In the genomic region with DNA sequence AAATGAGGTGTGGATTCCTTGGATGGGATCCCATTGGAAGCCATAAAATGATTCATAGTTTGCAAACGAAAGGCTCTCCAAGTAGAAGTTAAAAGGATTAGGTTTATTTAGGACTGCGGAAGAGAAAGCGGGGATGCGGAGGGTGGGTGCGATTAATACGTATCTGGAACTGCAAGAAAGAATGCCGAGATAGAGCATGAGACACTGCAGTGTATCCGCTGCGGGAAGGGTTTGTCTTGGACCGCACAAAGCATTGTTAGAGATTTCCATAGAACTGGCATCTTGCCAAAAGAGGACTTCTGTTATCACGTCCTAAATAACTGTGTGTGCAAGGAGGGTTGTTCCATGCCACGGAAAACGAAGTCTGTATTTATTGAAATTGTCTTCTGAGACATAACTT, we compare ENCODE assay signal across 14 mouse cellular contexts.
DNase-seq lines count a peak whose midpoint lies in the region; ATAC-seq and TF ChIP-seq lines count a peak whose summit lies in the region.
"Had no signal": no experiment of that assay in that cellular context is flagged by ENCODE, and none has a peak within 500 bp of the region (broad histone marks: within the 10 kb centered on the region; RNA-seq: fewer than 3 reads in every experiment).

No protein-coding gene starts in this region.

- H3K9ac ChIP-seq in forebrain, embryonic 14.5 days (ENCODE audit: low read length), result no peak overlapping the region
- H3K9ac ChIP-seq in forebrain, embryonic 12.5 days, result no peak overlapping the region
- no peak overlapping the region for H3K9ac ChIP-seq in CH12.LX (ENCODE audit: insufficient read depth, low read depth)
- H3K9ac ChIP-seq in heart, embryonic 16.5 days (ENCODE audit: low read length), result no peak overlapping the region
- H3K9ac ChIP-seq: forebrain, embryonic 13.5 days; liver, embryonic 13.5 days had no signal

- no peak for TF ChIP-seq RAD21 in CH12.LX (IDR thresholded peaks at IDR 0.05; ENCODE audit: low read depth, low read length)

- no peak for TF ChIP-seq POLR2A in CH12.LX (IDR thresholded peaks at IDR 0.05; ENCODE audit: low read depth, low read length)

- WGBS in forebrain, embryonic 14.5 days, result 84% methylated on average over 13 of the region's 13 CpGs
- 90% methylated on average over 13 of the region's 13 CpGs for WGBS in forebrain, embryonic 12.5 days
- WGBS in heart, embryonic 16.5 days, result 45% methylated on average over 13 of the region's 13 CpGs

- H3K27ac ChIP-seq in forebrain, embryonic 14.5 days (ENCODE audit: low read depth, low read length), result no peak overlapping the region
- no peak overlapping the region for H3K27ac ChIP-seq in forebrain, embryonic 12.5 days
- no peak overlapping the region for H3K27ac ChIP-seq in CH12.LX (ENCODE audit: insufficient read depth, low read depth)
- peak overlapping the region; percentile 66 for H3K27ac ChIP-seq in heart, embryonic 16.5 days (ENCODE audit: low read length)
- H3K27ac ChIP-seq: forebrain, embryonic 13.5 days; liver, embryonic 13.5 days had no signal

- H3K4me1 ChIP-seq in forebrain, embryonic 14.5 days (ENCODE audit: control insufficient read depth, insufficient read depth, low read length), result no peaks in the 10 kb centered on the region
- no peaks in the 10 kb centered on the region for H3K4me1 ChIP-seq in forebrain, embryonic 12.5 days
- H3K4me1 ChIP-seq in CH12.LX (ENCODE audit: control insufficient read depth in 1 of 2, insufficient read depth in 2 of 2), result no peaks in the 10 kb centered on the region
- peaks cover 6% of the 10 kb centered on the region for H3K4me1 ChIP-seq in heart, embryonic 16.5 days (ENCODE audit: control insufficient read depth, insufficient read depth, low read length)
- H3K4me1 ChIP-seq: forebrain, embryonic 13.5 days; liver, embryonic 13.5 days had no signal

- intact Hi-C loops in left cerebral cortex, postnatal 4 days (cut with DNase I), result no loop called here

- in situ Hi-C loops in CH12.LX (cut with MboI; ENCODE audit: low pct_ligation_motif_present, low pct_unique_long_range_greater_than_20kb, low sequenced_read_pairs), result no loop called here

- H3K79me2 ChIP-seq in CH12.LX (replicated peaks; ENCODE audit: control insufficient read depth, extremely low read depth, insufficient read depth, poor library complexity, severe bottlenecking), result no peaks in the 10 kb centered on the region

- no peak overlapping the region for H3K4me2 ChIP-seq in forebrain, embryonic 14.5 days (ENCODE audit: low read length)
- no peak overlapping the region for H3K4me2 ChIP-seq in forebrain, embryonic 12.5 days
- peak overlapping the region; percentile 29; the same call in 1 of the 2 replicates for H3K4me2 ChIP-seq in CH12.LX (ENCODE audit: insufficient read depth, low read depth, poor library complexity, severe bottlenecking)
- H3K4me2 ChIP-seq in heart, embryonic 16.5 days (ENCODE audit: low read depth, low read length), result peak overlapping the region; percentile 51
- H3K4me2 ChIP-seq: forebrain, embryonic 13.5 days; liver, embryonic 13.5 days had no signal

- H3K9me3 ChIP-seq in forebrain, embryonic 14.5 days (replicated peaks; ENCODE audit: control insufficient read depth, low read length), result no peaks in the 10 kb centered on the region
- no peaks in the 10 kb centered on the region for H3K9me3 ChIP-seq in forebrain, embryonic 12.5 days
- H3K9me3 ChIP-seq in CH12.LX (replicated peaks; ENCODE audit: low read length), result no peaks in the 10 kb centered on the region
- H3K9me3 ChIP-seq in heart, embryonic 16.5 days (replicated peaks; ENCODE audit: control insufficient read depth, low read length), result no peaks in the 10 kb centered on the region
- H3K9me3 ChIP-seq: forebrain, embryonic 13.5 days; liver, embryonic 13.5 days had no signal

- H3K36me3 ChIP-seq in forebrain, embryonic 14.5 days (ENCODE audit: control insufficient read depth, insufficient read depth, low read length), result no peaks in the 10 kb centered on the region
- no peaks in the 10 kb centered on the region for H3K36me3 ChIP-seq in forebrain, embryonic 12.5 days (replicated peaks)
- no peaks in the 10 kb centered on the region for H3K36me3 ChIP-seq in CH12.LX (replicated peaks in 1 of 2; ENCODE audit: control insufficient read depth in 1 of 2, insufficient read depth in 1 of 2, low read length in 1 of 2)
- no peaks in the 10 kb centered on the region for H3K36me3 ChIP-seq in heart, embryonic 16.5 days (ENCODE audit: control insufficient read depth, insufficient read depth)
- H3K36me3 ChIP-seq: liver, embryonic 13.5 days had no signal

- peak; percentile 10 for DNase-seq in forebrain, embryonic 14.5 days (ENCODE audit: low spot score)
- DNase-seq in left cerebral cortex, postnatal 4 days, result peak; percentile 6
- no peak for DNase-seq in left cerebral cortex, adult 9 months (ENCODE audit: low spot score in 2 of 2)
- DNase-seq in CH12.LX (ENCODE audit: extremely low read depth), result no peak
- DNase-seq in neural tube, embryonic 10.5 days (ENCODE audit: extremely low spot score, low spot score), result no peak
- DNase-seq: adrenal gland, postnatal 25 days; cerebellum, adult 2 months; gastrocnemius, postnatal 14 days; liver, embryonic 13.5 days; thymus, adult 2 months had no signal

- H3K27me3 ChIP-seq in forebrain, embryonic 14.5 days (replicated peaks; ENCODE audit: control insufficient read depth, insufficient read depth, low read length), result no peaks in the 10 kb centered on the region
- H3K27me3 ChIP-seq in forebrain, embryonic 12.5 days, result no peaks in the 10 kb centered on the region
- H3K27me3 ChIP-seq in CH12.LX (replicated peaks), result no peaks in the 10 kb centered on the region
- H3K27me3 ChIP-seq in heart, embryonic 16.5 days (ENCODE audit: control insufficient read depth, insufficient read depth, low read length), result no peaks in the 10 kb centered on the region
- H3K27me3 ChIP-seq: forebrain, embryonic 13.5 days; liver, embryonic 13.5 days had no signal

- TF ChIP-seq CTCF in CH12.LX (conservative IDR thresholded peaks at IDR 0.05 in 1 of 2, IDR thresholded peaks at IDR 0.05 in 1 of 2; ENCODE audit: low read depth in 2 of 2, low read length in 2 of 2), result no peak

- no peak for ATAC-seq in forebrain, embryonic 14.5 days
- no peak for ATAC-seq in forebrain, embryonic 12.5 days (ENCODE audit: low FRiP score)
- peak; percentile 77 for ATAC-seq in heart, embryonic 16.5 days (replicated peaks; ENCODE audit: extremely low read depth, insufficient read depth, low FRiP score)
- no peak for ATAC-seq in granulocyte monocyte progenitor cell, adult 5-6 weeks (replicated peaks; ENCODE audit: poor library complexity, severe bottlenecking)
- ATAC-seq: forebrain, embryonic 13.5 days had no signal

- dilution Hi-C loops in CH12.LX (cut with MboI; ENCODE audit: extremely low pct_ligation_motif_present, extremely low pct_unique_long_range_greater_than_20kb, low sequenced_read_pairs), result no loop called here

- H3K4me3 ChIP-seq in forebrain, embryonic 14.5 days (ENCODE audit: low read depth, low read length), result no peak overlapping the region
- no peak overlapping the region for H3K4me3 ChIP-seq in forebrain, embryonic 12.5 days (replicated peaks)
- H3K4me3 ChIP-seq in CH12.LX (replicated peaks in 1 of 3; ENCODE audit: low read depth in 2 of 3, low read length in 2 of 3, poor library complexity in 1 of 3), result no peak overlapping the region
- H3K4me3 ChIP-seq in heart, embryonic 16.5 days (ENCODE audit: low read length), result peak overlapping the region; percentile 8; the same call in 1 of the 2 replicates
- H3K4me3 ChIP-seq: forebrain, embryonic 13.5 days; liver, embryonic 13.5 days had no signal

- TF ChIP-seq EP300 in CH12.LX (IDR thresholded peaks at IDR 0.05; ENCODE audit: low read length), result no peak

TF ChIP-seq in CH12.LX, 34 proteins besides CTCF, POLR2A, EP300 and RAD21:
- TF ChIP-seq MAZ (IDR thresholded peaks at IDR 0.05; ENCODE audit: low read depth, low read length), result no peak
- TF ChIP-seq UBTF (IDR thresholded peaks at IDR 0.05; ENCODE audit: low read depth, low read length), result no peak
- no peak for TF ChIP-seq JUND (conservative IDR thresholded peaks at IDR 0.05; ENCODE audit: low read depth, low read length)
- no peak for TF ChIP-seq MYC (IDR thresholded peaks at IDR 0.05; ENCODE audit: low read depth, low read length)
- no peak for TF ChIP-seq NRF1 (IDR thresholded peaks at IDR 0.05; ENCODE audit: low read depth, low read length)

Comparison
In these comparisons a context has a peak if more than half of its experiments do, and no peak if none do; other contexts are left out.
1. DNase-seq: peak in forebrain, embryonic 14.5 days (single experiment) and left cerebral cortex, postnatal 4 days (single experiment); none in left cerebral cortex, adult 9 months (0 of 2), CH12.LX (single experiment) and neural tube, embryonic 10.5 days (single experiment).
2. H3K4me2 ChIP-seq: peak in CH12.LX (single experiment) and heart, embryonic 16.5 days (single experiment); none in forebrain, embryonic 14.5 days (single experiment) and forebrain, embryonic 12.5 days (single experiment).